30 mouse cellular contexts compared by ENCODE assay signal in the genomic region with DNA sequence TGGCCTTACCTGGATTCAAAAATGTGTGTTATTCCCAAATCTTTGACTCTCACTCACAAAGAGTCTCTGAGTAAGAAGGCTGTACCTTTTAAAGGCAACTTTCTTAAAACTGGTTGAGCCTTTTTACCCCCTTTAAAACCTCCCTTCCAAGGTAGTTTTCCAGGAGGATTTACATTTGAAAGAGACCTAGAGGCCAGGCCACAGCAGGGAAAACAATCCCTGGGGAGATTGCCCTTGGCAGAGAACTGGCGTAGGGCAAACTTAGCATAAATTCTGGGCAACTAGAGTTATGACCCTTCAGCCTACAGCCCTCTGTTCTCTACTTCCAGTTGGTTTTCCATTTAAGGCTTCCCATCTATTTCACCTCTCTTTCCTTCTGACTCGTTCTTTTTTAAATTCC. TPM values are rescaled to one million over a fixed set of nuclear protein-coding genes. Genes with fewer than 3 reads are reported as not detected.
DNase-seq lines count a peak whose midpoint lies in the region; TF ChIP-seq lines count a peak whose summit lies in the region.
"Had no signal": no experiment of that assay in that cellular context is flagged by ENCODE, and none has a peak within 500 bp of the region (broad histone marks: within the 10 kb centered on the region; RNA-seq: fewer than 3 reads in every experiment).

No protein-coding gene starts in this region.

- intact Hi-C loops in left cerebral cortex, postnatal 10 days (cut with DNase I): no loop called here

- no peak for TF ChIP-seq CTCF in ES-Bruce4 (IDR thresholded peaks at IDR 0.05; ENCODE audit: low read depth, low read length)

- H3K27me3 ChIP-seq in ES-Bruce4 (ENCODE audit: control insufficient read depth, insufficient read depth, low read length, poor library complexity, severe bottlenecking): no peaks in the 10 kb centered on the region
- H3K27me3 ChIP-seq: embryonic facial prominence, embryonic 13.5 days; embryonic facial prominence, embryonic 15.5 days; forebrain, embryonic 12.5 days had no signal

- H3K9ac ChIP-seq in ES-Bruce4 (ENCODE audit: low read depth, poor library complexity, severe bottlenecking): no peak overlapping the region
- H3K9ac ChIP-seq: embryonic facial prominence, embryonic 13.5 days; embryonic facial prominence, embryonic 15.5 days; forebrain, embryonic 12.5 days had no signal

- peak; percentile 61 for DNase-seq in ES-CJ7 (ENCODE audit: low read depth, low spot score)
- DNase-seq in R1 (ENCODE audit: low read depth, low spot score): peak; percentile 79
- DNase-seq in gastrocnemius, postnatal 4 days (ENCODE audit: low spot score in 2 of 2): no peak
- no peak for DNase-seq in gastrocnemius, adult 8-10 months (ENCODE audit: low spot score in 2 of 2)
- no peak for DNase-seq in left cerebral cortex, postnatal 10 days (ENCODE audit: extremely low spot score in 1 of 2, low spot score in 2 of 2)
- DNase-seq: adrenal gland, adult 2 months; adrenal gland, postnatal 25 days; cerebellum, adult 11 months; cerebellum, adult 18-20 months; cerebellum, adult 8-10 months; cerebellum, adult 9-11 months; cerebellum, postnatal 14 days; cerebellum, postnatal 36 days; embryo, embryonic 11 days had no signal

- no peaks in the 10 kb centered on the region for H3K36me3 ChIP-seq in ES-Bruce4 (ENCODE audit: control insufficient read depth, insufficient read depth, low read length, poor library complexity, severe bottlenecking)
- H3K36me3 ChIP-seq: embryonic facial prominence, embryonic 13.5 days; embryonic facial prominence, embryonic 15.5 days; forebrain, embryonic 10.5 days; forebrain, embryonic 12.5 days; G1E had no signal

- no peaks in the 10 kb centered on the region for H3K9me3 ChIP-seq in ES-Bruce4 (replicated peaks; ENCODE audit: control insufficient read depth, insufficient read depth, low read length, poor library complexity, severe bottlenecking)
- H3K9me3 ChIP-seq: embryonic facial prominence, embryonic 13.5 days; embryonic facial prominence, embryonic 15.5 days; forebrain, embryonic 10.5 days; forebrain, embryonic 12.5 days; G1E had no signal

- no peaks in the 10 kb centered on the region for H3K4me1 ChIP-seq in ES-Bruce4 (ENCODE audit: control insufficient read depth, insufficient read depth, low read length)
- H3K4me1 ChIP-seq: embryonic facial prominence, embryonic 13.5 days; embryonic facial prominence, embryonic 15.5 days; forebrain, embryonic 10.5 days; forebrain, embryonic 12.5 days had no signal

- 0 out of 2 replicates have a peak, but pooled peaks have one; percentile 40 for TF ChIP-seq EP300 in ES-Bruce4 (IDR thresholded peaks at IDR 0.05; ENCODE audit: insufficient read depth, low read depth, low read length)

- H3K4me3 ChIP-seq in ES-Bruce4 (ENCODE audit: low read depth, low read length): no peak overlapping the region
- H3K4me3 ChIP-seq: embryonic facial prominence, embryonic 13.5 days; embryonic facial prominence, embryonic 15.5 days; erythroblast, embryonic 14.5 days; forebrain, embryonic 10.5 days; forebrain, embryonic 12.5 days had no signal

- TF ChIP-seq POLR2A in ES-Bruce4 (IDR thresholded peaks at IDR 0.05; ENCODE audit: insufficient read depth, low read length): no peak

- H3K27ac ChIP-seq in ES-Bruce4 (ENCODE audit: insufficient read depth, low read length): no peak overlapping the region
- H3K27ac ChIP-seq: embryonic facial prominence, embryonic 13.5 days; embryonic facial prominence, embryonic 15.5 days; forebrain, embryonic 10.5 days; forebrain, embryonic 12.5 days had no signal

RNA-seq across cellular contexts. Expression of gene Cd40lg, which starts 13.9 kb away (rescaled TPM):
- not detected in 2 replicates for polyA plus RNA-seq in ES-Bruce4 (2011; ENCODE audit: insufficient read depth, insufficient read length, low read depth, missing spikeins)
- not detected for total RNA-seq in gastrocnemius, postnatal 4 days (2021)
- not detected for total RNA-seq in gastrocnemius, adult 8-10 months (2022)
- total RNA-seq in left cerebral cortex, postnatal 10 days (2021): not detected
- total RNA-seq: adrenal gland, adult 2 months; adrenal gland, postnatal 25 days; adrenal gland, postnatal 4 days; common myeloid progenitor, adult 5-6 weeks; G1E had no signal
- polyA plus RNA-seq: adrenal gland, adult 2 months; brain, embryonic 14.5 days; C2C12; embryonic facial prominence, embryonic 11.5 days; embryonic facial prominence, embryonic 13.5 days; embryonic facial prominence, embryonic 15.5 days; erythroblast, embryonic 14.5 days; forebrain, embryonic 10.5 days; forebrain, embryonic 12.5 days; forebrain, embryonic 14.5 days; forebrain, embryonic 16.5 days; frontal cortex, adult 2 months; G1E; Patski had no signal

Comparison
In these comparisons a context has a peak if more than half of its experiments do, and no peak if none do; other contexts are left out.
1. DNase-seq: peak in ES-CJ7 (single experiment) and R1 (single experiment); none in gastrocnemius, postnatal 4 days (0 of 2), gastrocnemius, adult 8-10 months (0 of 2) and left cerebral cortex, postnatal 10 days (0 of 2).